Comparison of ENCODE assay signal across 24 mouse cellular contexts in the genomic region with DNA sequence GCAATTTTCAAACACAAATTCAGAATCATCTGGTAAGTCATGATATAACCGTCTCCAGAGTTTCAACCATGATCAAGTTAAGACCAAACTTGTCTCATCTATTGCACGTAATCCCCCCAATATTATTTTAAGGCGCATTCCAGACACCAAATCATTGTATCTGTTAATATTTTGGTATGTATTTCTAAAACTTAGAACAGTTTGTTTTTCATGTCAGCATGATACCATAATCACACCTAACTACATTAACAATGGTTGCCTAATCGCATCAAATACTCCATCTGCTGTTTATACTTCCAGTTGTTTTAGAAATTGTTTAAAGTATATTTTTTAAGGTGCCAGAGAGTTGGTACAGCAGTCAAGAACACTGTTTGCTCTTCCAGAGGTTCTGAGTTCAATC.
"Had no signal": no experiment of that assay in that cellular context is flagged by ENCODE, and none has a peak within 500 bp of the region (broad histone marks: within the 10 kb centered on the region; RNA-seq: fewer than 3 reads in every experiment).

No protein-coding gene starts in this region.

- H3K4me3 ChIP-seq: heart, adult 2 months; heart, embryonic 13.5 days; heart, embryonic 15.5 days; hindbrain, embryonic 13.5 days; hindbrain, embryonic 15.5 days; kidney, embryonic 15.5 days; limb, embryonic 13.5 days had no signal

- H3K9ac ChIP-seq: forebrain, postnatal 0 days; heart, embryonic 13.5 days; heart, embryonic 15.5 days; hindbrain, embryonic 13.5 days; hindbrain, embryonic 15.5 days; kidney, embryonic 15.5 days; limb, embryonic 13.5 days had no signal

- H3K36me3 ChIP-seq: heart, embryonic 13.5 days; heart, embryonic 15.5 days; hindbrain, embryonic 13.5 days; hindbrain, embryonic 15.5 days; kidney, embryonic 15.5 days; limb, embryonic 13.5 days had no signal

- H3K9me3 ChIP-seq: heart, embryonic 13.5 days; heart, embryonic 15.5 days; hindbrain, embryonic 13.5 days; hindbrain, embryonic 15.5 days; kidney, embryonic 15.5 days had no signal

- H3K27me3 ChIP-seq: heart, embryonic 13.5 days; heart, embryonic 15.5 days; hindbrain, embryonic 13.5 days; hindbrain, embryonic 15.5 days; kidney, embryonic 15.5 days; limb, embryonic 13.5 days had no signal

- H3K27ac ChIP-seq: heart, adult 2 months; heart, embryonic 13.5 days; heart, embryonic 15.5 days; hindbrain, embryonic 13.5 days; hindbrain, embryonic 15.5 days; hindbrain, postnatal 0 days; kidney, embryonic 15.5 days; kidney, postnatal 0 days; limb, embryonic 13.5 days had no signal

- ATAC-seq: forebrain, postnatal 0 days; hindbrain, postnatal 0 days; intestine, embryonic 16.5 days had no signal

- H3K4me2 ChIP-seq: heart, embryonic 11.5 days; heart, embryonic 13.5 days; heart, embryonic 15.5 days; hindbrain, embryonic 13.5 days; hindbrain, embryonic 15.5 days; kidney, embryonic 15.5 days; limb, embryonic 13.5 days had no signal

- DNase-seq: forebrain, postnatal 0 days; gastrocnemius, postnatal 14 days; gastrocnemius, postnatal 36 days; heart, adult 2 months; heart, postnatal 14 days; heart, postnatal 36 days; kidney, adult 11 months; kidney, adult 2 months; kidney, adult 9 months; kidney, postnatal 14 days; kidney, postnatal 36 days; layer of hippocampus, adult 9-11 months; layer of hippocampus, postnatal 36 days; left cerebral cortex, postnatal 4 days had no signal

- H3K4me1 ChIP-seq: heart, embryonic 13.5 days; heart, embryonic 15.5 days; hindbrain, embryonic 13.5 days; hindbrain, embryonic 15.5 days; kidney, embryonic 15.5 days; limb, embryonic 13.5 days had no signal
